Mouse (Mus musculus) neural tube, embryonic 11.5 days (tissue): ENCODE measurements around the gene Ptafr. TPM values are rescaled to one million over a fixed set of nuclear protein-coding genes. Genes with fewer than 3 reads are reported as not detected.

Source experiments
- ATAC-seq: fragments of 200-750 bp; cut with Nextera tagmentation; 2 replicates; pipeline ENCODE4 v1.8.0; 2017; ENCODE audit warnings: moderate number of reproducible peaks, mild to moderate bottlenecking, moderate TSS enrichment, moderate library complexity; ENCODE audit not compliant: insufficient read depth, low FRiP score, low TSS enrichment
- DNase-seq: peaks from one replicate; pipeline ENCODE4 v3.0.0-alpha.2; 2015; ENCODE audit warnings: low spot score
- H3K27ac ChIP-seq: fragments of 300-500 bp; sonication (generic); 2 replicates; pipeline ENCODE4 v1.5.1; 2014; ENCODE audit warnings: low read depth, mild to moderate bottlenecking, low read length
- H3K27me3 ChIP-seq: fragments of 300-500 bp; sonication (generic); 2 replicates; pipeline ENCODE4 v1.6.1; 2014; ENCODE audit warnings: mild to moderate bottlenecking, low read length, mixed read lengths; ENCODE audit not compliant: control insufficient read depth, insufficient read depth
- H3K36me3 ChIP-seq: fragments of 300-500 bp; sonication (generic); 2 replicates; pipeline ENCODE4 v1.6.1; 2014; ENCODE audit warnings: mild to moderate bottlenecking, low read length, moderate library complexity, mixed read lengths; ENCODE audit not compliant: control insufficient read depth, insufficient read depth
- H3K4me1 ChIP-seq: fragments of 300-500 bp; sonication (generic); 2 replicates; pipeline ENCODE4 v1.6.1; 2014; ENCODE audit warnings: low read length, mixed read lengths; ENCODE audit not compliant: control insufficient read depth, insufficient read depth
- H3K4me2 ChIP-seq: fragments of 300-500 bp; sonication (generic); 2 replicates; pipeline ENCODE4 v1.6.1; 2014; ENCODE audit warnings: low read depth, mild to moderate bottlenecking, moderate library complexity
- H3K4me3 ChIP-seq: fragments of 300-500 bp; sonication (generic); 2 replicates; pipeline ENCODE4 v1.5.1; 2014; ENCODE audit warnings: low read depth, low read length
- H3K9ac ChIP-seq: fragments of 300-500 bp; sonication (generic); 2 replicates; pipeline ENCODE4 v1.6.1; 2014; ENCODE audit warnings: mild to moderate bottlenecking, low read length
- H3K9me3 ChIP-seq: fragments of 300-500 bp; sonication (generic); 2 replicates; pipeline ENCODE4 v1.6.1; 2016; ENCODE audit warnings: low read length; ENCODE audit not compliant: control insufficient read depth
- WGBS: fragments of 180-500 bp; shearing (Covaris S2); extraction: QIAGEN DNeasy Blood & Tissue Kit; methylation state at CpG from one replicate; pipeline ENCODE4 v1.1.7; 2014; 5-methylcytosine and 5-hydroxymethylcytosine counted together
- polyA plus RNA-seq: library from polyadenylated mRNA; unstranded; fragments of >200 nt; fragmentation: Nextera tagmentation; extraction: Ambion mirVana; gene quantifications from 2 replicates; pipeline ENCODE4 v1.2.1, GENCODE M21; 2014

The Ptafr gene
- polyA plus RNA-seq, 1 experiment from 2014 or later = 0.21 TPM

DNA sequence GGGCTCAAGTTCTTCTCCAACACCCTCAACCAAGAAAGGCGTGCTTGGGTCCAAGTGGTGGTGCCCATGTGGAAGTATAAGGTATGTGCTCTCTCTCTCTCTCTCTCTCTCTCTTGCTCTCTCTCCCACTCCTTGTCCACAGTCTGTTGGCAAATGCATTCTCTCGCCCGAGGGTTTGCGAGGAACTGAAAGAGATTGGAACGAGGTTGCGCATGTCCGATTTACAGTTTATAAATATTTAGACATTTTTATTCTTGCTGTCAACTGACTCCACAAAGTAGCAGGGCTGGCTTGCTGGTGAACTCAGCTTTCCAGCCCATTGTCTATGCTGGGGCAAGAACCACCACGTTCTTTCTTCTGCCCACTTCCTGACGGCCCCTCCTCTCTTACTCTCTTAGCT is 7.3 kb downstream of the Ptafr start:
- Histone ChIP-seq H3K36me3 (no peaks in the 10 kb centered on the region), H3K9me3 (no peaks in the 10 kb centered on the region), H3K4me2 (no peak overlapping the region), H3K4me3 (no peak overlapping the region), H3K4me1 (no peaks in the 10 kb centered on the region), H3K9ac (no peak overlapping the region), H3K27me3 (no peaks in the 10 kb centered on the region), H3K27ac (no peak overlapping the region)
- 88% methylated on average over 9 of the region's 9 CpGs for WGBS
- no peak for DNase-seq
- ATAC-seq = no peak

- Histone ChIP-seq H3K9ac (no peak overlapping the region), H3K27me3 (no peaks in the 10 kb centered on the region), H3K4me2 (no peak overlapping the region), H3K9me3 (no peaks in the 10 kb centered on the region), H3K36me3 (no peaks in the 10 kb centered on the region), H3K4me1 (no peaks in the 10 kb centered on the region), H3K4me3 (no peak overlapping the region), H3K27ac (no peak overlapping the region)
- DNase-seq (no peak), ATAC-seq (no peak)
- WGBS = 80% methylated on average over 11 of the region's 11 CpGs
Measured at GRCm38 (mm10) chr4:132573327-132573726, 9.5 kb downstream of the Ptafr start.

- H3K4me3 ChIP-seq = no peak overlapping the region
- no peaks in the 10 kb centered on the region for H3K27me3 ChIP-seq
- WGBS = 88% methylated on average over 1 of the region's 1 CpGs
- no peaks in the 10 kb centered on the region for H3K4me1 ChIP-seq
- H3K27ac ChIP-seq = no peak overlapping the region
- H3K9me3 ChIP-seq = no peaks in the 10 kb centered on the region
- H3K4me2 ChIP-seq = no peak overlapping the region
- ATAC-seq (no peak), DNase-seq (no peak)
- H3K36me3 ChIP-seq = no peaks in the 10 kb centered on the region
- H3K9ac ChIP-seq = no peak overlapping the region
Measured at GRCm38 (mm10) chr4:132574809-132575347, 11.0 kb downstream of the Ptafr start.

- DNase-seq (no peak), ATAC-seq (no peak)
- Histone ChIP-seq H3K4me2 (no peak overlapping the region), H3K9me3 (no peaks in the 10 kb centered on the region), H3K4me3 (no peak overlapping the region), H3K36me3 (no peaks in the 10 kb centered on the region), H3K27me3 (no peaks in the 10 kb centered on the region), H3K27ac (no peak overlapping the region), H3K4me1 (no peaks in the 10 kb centered on the region), H3K9ac (no peak overlapping the region)
- WGBS = 75% methylated on average over 3 of the region's 3 CpGs
Measured at GRCm38 (mm10) chr4:132583781-132584180, 19.9 kb downstream of the Ptafr start.

GRCm38 (mm10) chr4:132584975-132585374 is 21.1 kb downstream of the Ptafr start:
- Histone ChIP-seq H3K36me3 (no peaks in the 10 kb centered on the region), H3K9ac (no peak overlapping the region), H3K4me1 (no peaks in the 10 kb centered on the region), H3K9me3 (no peaks in the 10 kb centered on the region), H3K4me3 (no peak overlapping the region), H3K4me2 (no peak overlapping the region), H3K27ac (no peak overlapping the region), H3K27me3 (no peaks in the 10 kb centered on the region)
- DNase-seq (no peak), ATAC-seq (no peak)
- WGBS = 85% methylated on average over 2 of the region's 2 CpGs

- Histone ChIP-seq H3K27ac (no peak overlapping the region), H3K9me3 (no peaks in the 10 kb centered on the region), H3K36me3 (no peaks in the 10 kb centered on the region), H3K27me3 (no peaks in the 10 kb centered on the region), H3K4me1 (no peaks in the 10 kb centered on the region), H3K4me2 (no peak overlapping the region), H3K9ac (no peak overlapping the region), H3K4me3 (no peak overlapping the region)
- ATAC-seq (no peak), DNase-seq (no peak)
- 93% methylated on average over 4 of the region's 4 CpGs for WGBS
Measured at GRCm38 (mm10) chr4:132586282-132586681, 22.4 kb downstream of the Ptafr start.

DNA sequence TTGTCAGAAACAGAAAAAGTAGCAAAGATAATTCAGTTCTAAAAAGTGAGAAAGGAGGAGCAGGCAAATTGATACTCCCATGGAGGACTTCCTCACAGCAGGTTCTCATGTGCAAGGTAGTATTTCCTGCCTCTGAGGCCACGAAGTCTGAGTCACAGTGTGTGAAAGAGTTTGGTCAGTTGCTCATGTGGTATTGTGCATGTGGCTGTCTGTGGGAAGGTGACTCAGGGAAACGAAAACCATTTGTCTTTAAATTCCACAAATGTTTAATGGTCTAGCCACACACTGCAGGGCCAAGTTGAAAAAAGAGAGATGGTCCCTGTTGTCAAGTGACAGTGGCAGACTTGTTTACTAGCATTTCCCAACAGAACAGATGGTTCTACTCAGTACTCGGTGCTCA is 24.6 kb downstream of the Ptafr start:
- H3K27ac ChIP-seq = no peak overlapping the region
- no peak for DNase-seq
- H3K27me3 ChIP-seq = no peaks in the 10 kb centered on the region
- H3K36me3 ChIP-seq = no peaks in the 10 kb centered on the region
- ATAC-seq = no peak
- H3K4me2 ChIP-seq = no peak overlapping the region
- H3K4me1 ChIP-seq = no peaks in the 10 kb centered on the region
- no peaks in the 10 kb centered on the region for H3K9me3 ChIP-seq
- no peak overlapping the region for H3K4me3 ChIP-seq
- WGBS = 74% methylated on average over 3 of the region's 3 CpGs
- no peak overlapping the region for H3K9ac ChIP-seq

- Histone ChIP-seq H3K27me3 (no peaks in the 10 kb centered on the region), H3K27ac (no peak overlapping the region), H3K9ac (no peak overlapping the region), H3K4me3 (no peak overlapping the region), H3K36me3 (no peaks in the 10 kb centered on the region), H3K4me2 (no peak overlapping the region), H3K4me1 (no peaks in the 10 kb centered on the region), H3K9me3 (no peaks in the 10 kb centered on the region)
- 84% methylated on average over 10 of the region's 10 CpGs for WGBS
- no peak for ATAC-seq
- no peak for DNase-seq
Measured at GRCm38 (mm10) chr4:132590642-132591041, 26.8 kb downstream of the Ptafr start.

DNA sequence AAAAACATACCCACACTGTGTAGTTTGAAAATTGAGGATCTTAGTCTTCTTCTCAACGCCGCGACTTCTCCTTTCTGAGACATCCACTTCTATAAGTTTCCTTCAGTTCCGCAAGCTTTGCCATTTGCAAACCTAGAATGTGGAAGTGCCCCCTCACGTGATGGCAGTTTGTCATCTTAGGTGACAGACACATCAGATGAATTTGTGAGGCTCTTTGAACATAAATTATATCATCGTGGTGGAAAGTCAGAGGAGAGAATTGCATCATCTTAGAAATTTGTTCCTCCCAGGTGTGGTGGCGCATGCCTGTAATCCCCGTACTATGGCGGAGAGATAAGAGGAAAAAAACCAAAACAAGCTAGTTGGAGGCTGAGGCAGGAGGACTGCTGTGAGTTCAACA is 29.1 kb downstream of the Ptafr start:
- DNase-seq (no peak), ATAC-seq (no peak)
- 94% methylated on average over 9 of the region's 9 CpGs for WGBS
- Histone ChIP-seq H3K36me3 (no peaks in the 10 kb centered on the region), H3K27ac (no peak overlapping the region), H3K4me3 (no peak overlapping the region), H3K4me1 (no peaks in the 10 kb centered on the region), H3K27me3 (no peaks in the 10 kb centered on the region), H3K9me3 (no peaks in the 10 kb centered on the region), H3K9ac (no peak overlapping the region), H3K4me2 (no peak overlapping the region)
